Mouse (Mus musculus): ENCODE measurements at regions not wholly inside any gene's neighbourhood (a gene's known extent, or its start where the extent isn't known, plus 50 kb on each side); places are given as distances from the start of the nearest gene placed in this dataset.

- H3K27me3 ChIP-seq (ENCODE audit: control insufficient read depth, insufficient read depth, low read length), result no peaks in the 10 kb centered on the region
- H3K9me3 ChIP-seq (ENCODE audit: control insufficient read depth, low read length), result no peaks in the 10 kb centered on the region
- no peak overlapping the region for H3K4me3 ChIP-seq (ENCODE audit: control insufficient read depth in 1 of 2, insufficient read depth in 1 of 2, low read depth in 1 of 2, low read length in 2 of 2)
- no peak overlapping the region for H3K9ac ChIP-seq (ENCODE audit: low read length)
- no peaks in the 10 kb centered on the region for H3K36me3 ChIP-seq (ENCODE audit: control insufficient read depth, insufficient read depth, low read length)
- H3K4me2 ChIP-seq (ENCODE audit: low read length), result no peak overlapping the region
- ATAC-seq (ENCODE audit: insufficient number of reproducible peaks, insufficient read depth, low FRiP score, low read depth), result no peak
- H3K27ac ChIP-seq (replicated peaks in 1 of 2; ENCODE audit: control insufficient read depth in 1 of 2, insufficient read depth in 1 of 2, low read depth in 2 of 2, low read length in 2 of 2), result no peak overlapping the region
- 21% methylated on average over 1 of the region's 1 CpGs for WGBS
- peaks cover 0 to 3% of the 10 kb centered on the region in 2 experiments; a peak in 1 of 4 replicates for H3K4me1 ChIP-seq (ENCODE audit: control insufficient read depth in 2 of 2, insufficient read depth in 2 of 2, low read length in 2 of 2)
These were observed 835.8 kb upstream of the Klhl29 start for GRCm38 (mm10) chr12:6211266-6211665.

GRCm38 (mm10) chr12:6189232-6189631 is 813.8 kb upstream of the Klhl29 start:
- H3K27me3 ChIP-seq (ENCODE audit: control insufficient read depth, insufficient read depth, low read length), result no peaks in the 10 kb centered on the region
- no peak overlapping the region for H3K4me3 ChIP-seq (ENCODE audit: control insufficient read depth in 1 of 2, insufficient read depth in 1 of 2, low read depth in 1 of 2, low read length in 2 of 2)
- no peak overlapping the region for H3K9ac ChIP-seq (ENCODE audit: low read length)
- no peak for ATAC-seq (ENCODE audit: insufficient number of reproducible peaks, insufficient read depth, low FRiP score, low read depth)
- H3K9me3 ChIP-seq (ENCODE audit: control insufficient read depth, low read length), result no peaks in the 10 kb centered on the region
- H3K36me3 ChIP-seq (ENCODE audit: control insufficient read depth, insufficient read depth, low read length), result no peaks in the 10 kb centered on the region
- WGBS, result 23% methylated on average over 3 of the region's 3 CpGs
- peaks cover 0 to 7% of the 10 kb centered on the region in 2 experiments; a peak in 1 of 4 replicates for H3K4me1 ChIP-seq (ENCODE audit: control insufficient read depth in 2 of 2, insufficient read depth in 2 of 2, low read length in 2 of 2)
- H3K27ac ChIP-seq (replicated peaks in 1 of 2; ENCODE audit: control insufficient read depth in 1 of 2, insufficient read depth in 1 of 2, low read depth in 2 of 2, low read length in 2 of 2), result peak overlapping the region in 1 of 2 experiments; percentile 31; a peak in 1 of 4 replicates
- H3K4me2 ChIP-seq (ENCODE audit: low read length), result no peak overlapping the region

- ATAC-seq (ENCODE audit: insufficient number of reproducible peaks, insufficient read depth, low FRiP score, low read depth), result no peak
- Histone ChIP-seq H3K9me3 (ENCODE audit: control insufficient read depth, low read length) (no peaks in the 10 kb centered on the region), H3K4me2 (ENCODE audit: low read length) (no peak overlapping the region), H3K4me3 (ENCODE audit: control insufficient read depth in 1 of 2, insufficient read depth in 1 of 2, low read depth in 1 of 2, low read length in 2 of 2) (no peak overlapping the region), H3K27ac (replicated peaks in 1 of 2; ENCODE audit: control insufficient read depth in 1 of 2, insufficient read depth in 1 of 2, low read depth in 2 of 2, low read length in 2 of 2) (no peak overlapping the region), H3K9ac (ENCODE audit: low read length) (no peak overlapping the region), H3K36me3 (ENCODE audit: control insufficient read depth, insufficient read depth, low read length) (no peaks in the 10 kb centered on the region), H3K4me1 (ENCODE audit: control insufficient read depth in 2 of 2, insufficient read depth in 2 of 2, low read length in 2 of 2) (no peaks in the 10 kb centered on the region), H3K27me3 (ENCODE audit: control insufficient read depth, insufficient read depth, low read length) (no peaks in the 10 kb centered on the region)
These were observed 793.3 kb upstream of the Klhl29 start for GRCm38 (mm10) chr12:6168795-6169194.

GRCm38 (mm10) chr12:6154287-6154686 is 778.8 kb upstream of the Klhl29 start:
- no peak for ATAC-seq (ENCODE audit: insufficient number of reproducible peaks, insufficient read depth, low FRiP score, low read depth)
- Histone ChIP-seq H3K27ac (replicated peaks in 1 of 2; ENCODE audit: control insufficient read depth in 1 of 2, insufficient read depth in 1 of 2, low read depth in 2 of 2, low read length in 2 of 2) (no peak overlapping the region), H3K4me2 (ENCODE audit: low read length) (no peak overlapping the region), H3K36me3 (ENCODE audit: control insufficient read depth, insufficient read depth, low read length) (no peaks in the 10 kb centered on the region), H3K9ac (ENCODE audit: low read length) (no peak overlapping the region), H3K4me1 (ENCODE audit: control insufficient read depth in 2 of 2, insufficient read depth in 2 of 2, low read length in 2 of 2) (no peaks in the 10 kb centered on the region), H3K27me3 (ENCODE audit: control insufficient read depth, insufficient read depth, low read length) (no peaks in the 10 kb centered on the region), H3K9me3 (ENCODE audit: control insufficient read depth, low read length) (no peaks in the 10 kb centered on the region), H3K4me3 (ENCODE audit: control insufficient read depth in 1 of 2, insufficient read depth in 1 of 2, low read depth in 1 of 2, low read length in 2 of 2) (no peak overlapping the region)
- WGBS, result 55% methylated on average over 2 of the region's 2 CpGs

DNA sequence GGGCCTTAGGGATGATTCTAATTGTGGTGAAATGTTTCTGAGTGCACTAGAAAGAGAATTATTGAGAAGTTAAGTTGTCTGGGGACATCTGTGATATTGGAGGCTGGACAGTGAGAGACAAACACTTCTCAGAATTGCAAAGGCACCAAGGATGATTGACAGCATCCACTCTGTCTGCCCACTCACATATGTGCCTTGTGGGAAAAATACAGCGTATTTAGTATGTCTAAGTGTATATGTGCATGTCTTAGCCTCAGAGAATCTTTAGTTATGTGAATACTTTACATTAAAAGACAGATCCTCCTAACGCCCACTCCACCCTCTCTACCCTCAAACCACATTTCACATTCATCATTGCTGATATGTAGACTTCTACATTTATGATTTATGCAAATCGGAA is 776.0 kb upstream of the Klhl29 start:
- H3K27me3 ChIP-seq (ENCODE audit: control insufficient read depth, insufficient read depth, low read length), result no peaks in the 10 kb centered on the region
- H3K9ac ChIP-seq (ENCODE audit: low read length), result no peak overlapping the region
- no peak for ATAC-seq (ENCODE audit: insufficient number of reproducible peaks, insufficient read depth, low FRiP score, low read depth)
- H3K27ac ChIP-seq (replicated peaks in 1 of 2; ENCODE audit: control insufficient read depth in 1 of 2, insufficient read depth in 1 of 2, low read depth in 2 of 2, low read length in 2 of 2), result no peak overlapping the region
- 72% methylated on average over 3 of the region's 3 CpGs for WGBS
- H3K36me3 ChIP-seq (ENCODE audit: control insufficient read depth, insufficient read depth, low read length), result no peaks in the 10 kb centered on the region
- H3K4me3 ChIP-seq (ENCODE audit: control insufficient read depth in 1 of 2, insufficient read depth in 1 of 2, low read depth in 1 of 2, low read length in 2 of 2), result no peak overlapping the region
- no peaks in the 10 kb centered on the region for H3K4me1 ChIP-seq (ENCODE audit: control insufficient read depth in 2 of 2, insufficient read depth in 2 of 2, low read length in 2 of 2)
- no peak overlapping the region for H3K4me2 ChIP-seq (ENCODE audit: low read length)
- H3K9me3 ChIP-seq (ENCODE audit: control insufficient read depth, low read length), result no peaks in the 10 kb centered on the region

DNA sequence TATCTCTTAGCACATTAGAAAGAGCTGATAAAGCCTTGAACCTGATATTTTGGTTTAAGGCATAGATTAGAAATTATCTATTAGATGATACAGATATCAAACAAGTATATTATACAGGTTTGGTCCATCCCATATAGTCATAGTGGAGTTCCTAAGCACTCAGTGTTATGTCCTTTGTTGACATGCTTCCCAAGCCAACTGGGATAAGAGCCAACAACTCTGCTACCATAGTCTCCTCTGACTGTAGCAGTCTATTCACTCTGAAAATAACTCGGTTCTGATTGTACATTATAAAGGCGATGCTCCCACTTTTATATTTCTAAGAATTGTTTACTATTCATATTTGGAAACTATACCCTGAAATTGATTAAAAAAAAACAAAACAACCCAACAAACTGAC is 757.0 kb upstream of the Klhl29 start:
- Histone ChIP-seq H3K4me3 (ENCODE audit: control insufficient read depth in 1 of 2, insufficient read depth in 1 of 2, low read depth in 1 of 2, low read length in 2 of 2) (no peak overlapping the region), H3K36me3 (ENCODE audit: control insufficient read depth, insufficient read depth, low read length) (no peaks in the 10 kb centered on the region), H3K4me2 (ENCODE audit: low read length) (no peak overlapping the region), H3K27ac (replicated peaks in 1 of 2; ENCODE audit: control insufficient read depth in 1 of 2, insufficient read depth in 1 of 2, low read depth in 2 of 2, low read length in 2 of 2) (no peak overlapping the region), H3K4me1 (ENCODE audit: control insufficient read depth in 2 of 2, insufficient read depth in 2 of 2, low read length in 2 of 2) (no peaks in the 10 kb centered on the region), H3K9ac (ENCODE audit: low read length) (no peak overlapping the region), H3K27me3 (ENCODE audit: control insufficient read depth, insufficient read depth, low read length) (no peaks in the 10 kb centered on the region), H3K9me3 (ENCODE audit: control insufficient read depth, low read length) (no peaks in the 10 kb centered on the region)
- 67% methylated on average over 2 of the region's 2 CpGs for WGBS
- no peak for ATAC-seq (ENCODE audit: insufficient number of reproducible peaks, insufficient read depth, low FRiP score, low read depth)

DNA sequence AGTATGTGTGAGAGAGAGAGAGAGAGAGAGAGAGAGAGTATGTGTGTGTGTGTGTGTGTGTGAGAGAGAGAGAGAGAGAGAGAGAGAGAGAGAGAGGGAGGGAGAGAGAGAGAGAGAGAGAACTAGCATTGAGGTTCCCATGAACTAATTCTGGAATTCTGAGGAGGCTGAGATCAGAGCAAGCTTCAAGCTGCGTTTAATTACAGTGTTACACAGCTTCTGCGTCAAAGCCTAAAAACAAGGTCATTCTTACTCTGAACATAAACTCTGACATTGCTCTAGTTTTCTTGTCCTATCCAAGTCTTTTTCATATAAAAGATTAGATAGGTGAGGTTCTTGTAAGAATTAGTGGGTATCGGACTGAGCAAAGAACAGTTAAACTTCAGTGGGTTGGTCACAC is 744.1 kb upstream of the Klhl29 start:
- 75% methylated on average over 3 of the region's 3 CpGs for WGBS
- Histone ChIP-seq H3K4me2 (ENCODE audit: low read length) (no peak overlapping the region), H3K27ac (replicated peaks in 1 of 2; ENCODE audit: control insufficient read depth in 1 of 2, insufficient read depth in 1 of 2, low read depth in 2 of 2, low read length in 2 of 2) (no peak overlapping the region), H3K9ac (ENCODE audit: low read length) (no peak overlapping the region), H3K4me1 (ENCODE audit: control insufficient read depth in 2 of 2, insufficient read depth in 2 of 2, low read length in 2 of 2) (no peaks in the 10 kb centered on the region), H3K36me3 (ENCODE audit: control insufficient read depth, insufficient read depth, low read length) (no peaks in the 10 kb centered on the region), H3K9me3 (ENCODE audit: control insufficient read depth, low read length) (no peaks in the 10 kb centered on the region), H3K27me3 (ENCODE audit: control insufficient read depth, insufficient read depth, low read length) (no peaks in the 10 kb centered on the region), H3K4me3 (ENCODE audit: control insufficient read depth in 1 of 2, insufficient read depth in 1 of 2, low read depth in 1 of 2, low read length in 2 of 2) (no peak overlapping the region)
- no peak for ATAC-seq (ENCODE audit: insufficient number of reproducible peaks, insufficient read depth, low FRiP score, low read depth)

DNA sequence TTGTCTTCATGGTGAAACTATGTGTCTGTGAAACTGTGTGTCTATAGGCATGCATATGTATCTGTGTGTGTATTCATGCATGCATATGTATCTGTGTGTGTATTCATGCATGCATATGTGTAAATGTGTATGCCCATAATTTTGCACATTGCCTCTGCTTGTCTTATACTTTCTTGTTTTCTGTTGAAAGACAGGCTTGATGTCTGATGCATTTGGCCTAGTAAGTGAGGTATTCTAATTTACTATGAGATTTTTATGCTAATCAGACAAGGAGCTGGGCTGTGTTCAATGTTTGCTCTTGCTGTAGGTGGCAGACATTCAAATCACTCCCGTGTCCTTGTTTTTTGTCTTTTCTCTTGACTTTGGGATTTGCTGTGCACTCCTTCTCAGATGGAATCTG is 739.8 kb upstream of the Klhl29 start:
- H3K4me2 ChIP-seq (ENCODE audit: low read length), result no peak overlapping the region
- H3K4me3 ChIP-seq (ENCODE audit: control insufficient read depth in 1 of 2, insufficient read depth in 1 of 2, low read depth in 1 of 2, low read length in 2 of 2), result no peak overlapping the region
- no peak for ATAC-seq (ENCODE audit: insufficient number of reproducible peaks, insufficient read depth, low FRiP score, low read depth)
- no peaks in the 10 kb centered on the region for H3K27me3 ChIP-seq (ENCODE audit: control insufficient read depth, insufficient read depth, low read length)
- H3K27ac ChIP-seq (replicated peaks in 1 of 2; ENCODE audit: control insufficient read depth in 1 of 2, insufficient read depth in 1 of 2, low read depth in 2 of 2, low read length in 2 of 2), result no peak overlapping the region
- no peak overlapping the region for H3K9ac ChIP-seq (ENCODE audit: low read length)
- no peaks in the 10 kb centered on the region for H3K9me3 ChIP-seq (ENCODE audit: control insufficient read depth, low read length)
- H3K4me1 ChIP-seq (ENCODE audit: control insufficient read depth in 2 of 2, insufficient read depth in 2 of 2, low read length in 2 of 2), result no peaks in the 10 kb centered on the region
- 53% methylated on average over 1 of the region's 1 CpGs for WGBS
- no peaks in the 10 kb centered on the region for H3K36me3 ChIP-seq (ENCODE audit: control insufficient read depth, insufficient read depth, low read length)

Measured in heart, embryonic 14.5 days (tissue).